Mouse (Mus musculus) heart, postnatal 14 days (tissue): ENCODE data around the gene Psg28. TPM values are rescaled to one million over a fixed set of nuclear protein-coding genes. Genes with fewer than 3 reads are reported as not detected.
"Not testable (repeated sequence)": the region's sequence is repeated elsewhere in the genome, so short reads cannot be mapped to it uniquely, and the experiment has no call there.

Experiments
- DNase-seq, 2 experiments: peaks; one replicate each; pipeline ENCODE4 v3.0.0; 2021 to 2022
- intact Hi-C: fragments of 180-260 bp; cut with DNase I; formaldehyde crosslinking; loops from one replicate; pipeline ENCODE4 v1.15.1; 2025
- long read RNA-seq, 2 experiments: library from polyadenylated mRNA; stranded (forward); transcript quantifications; one replicate each; pipeline ENCODE4 v2.0.0; 2021
- microRNA-seq, 2 experiments: library from miRNA; unstranded; fragments of <30 nt; microRNA quantifications; one replicate each; pipeline ENCODE4 v1.2.0; 2021 to 2022
- total RNA-seq, 2 experiments: library from RNA; stranded (reverse); gene quantifications; 2 replicates each; pipeline ENCODE4 v1.2.3; 2021

The Psg28 gene
- not detected for total RNA-seq
- long read RNA-seq, experiment 1: 0 reads
- long read RNA-seq, experiment 2: 0 reads

GRCm38 (mm10) chr7:18431941-18432340 is at the start of gene Psg28:
TSS of gene Psg28 (minus strand) at chr7:18432041.
- intact Hi-C loops, DNase-seq: not testable (repeated sequence)

GRCm38 (mm10) chr7:18403407-18403806 is 28.4 kb downstream of the Psg28 start:
- intact Hi-C loops: no loop called here
- no peak for DNase-seq

- no peak for DNase-seq
- intact Hi-C loops: no loop called here
Measured at GRCm38 (mm10) chr7:18402527-18403237, 29.2 kb downstream of the Psg28 start.

- intact Hi-C loops: loop anchor here (10.0 kb wide), 1 partner anchor 1317 kb away; the partner anchor contains the start of gene Psg16
- DNase-seq: not testable (repeated sequence)
Measured at GRCm38 (mm10) chr7:18391483-18391882, 40.4 kb downstream of the Psg28 start.

- intact Hi-C loops: no loop called here
- no peak for DNase-seq
Measured at GRCm38 (mm10) chr7:18378295-18378694, 53.5 kb downstream of the Psg28 start.

Small RNA genes within 50 kb of the gene (microRNA-seq; reads per million reads assigned to microRNA genes)
- gene Gm24715: 0 reads per million in 2 experiments

Other genes starting within 250 kb of the Psg28 start
- gene Mill1, start 186.7 kb downstream of the Psg28 start, total RNA-seq: not detected
- not detected for gene Psg18, start 77.0 kb downstream of the Psg28 start, total RNA-seq
- gene Psg26, start 52.1 kb upstream of the Psg28 start, total RNA-seq: not detected
- not detected for gene Psg25, start 100.2 kb upstream of the Psg28 start, total RNA-seq
- gene Psg27, start 135.3 kb upstream of the Psg28 start, total RNA-seq: not detected
- gene Psg23, start 184.5 kb upstream of the Psg28 start, total RNA-seq: not detected
- gene Psg21, start 224.7 kb upstream of the Psg28 start, total RNA-seq: not detected